Mouse (Mus musculus): ENCODE measurements around the gene Katnbl1.
"Not testable (repeated sequence)": the region's sequence is repeated elsewhere in the genome, so short reads cannot be mapped to it uniquely, and the experiment has no call there.

Gene Katnbl1

DNA sequence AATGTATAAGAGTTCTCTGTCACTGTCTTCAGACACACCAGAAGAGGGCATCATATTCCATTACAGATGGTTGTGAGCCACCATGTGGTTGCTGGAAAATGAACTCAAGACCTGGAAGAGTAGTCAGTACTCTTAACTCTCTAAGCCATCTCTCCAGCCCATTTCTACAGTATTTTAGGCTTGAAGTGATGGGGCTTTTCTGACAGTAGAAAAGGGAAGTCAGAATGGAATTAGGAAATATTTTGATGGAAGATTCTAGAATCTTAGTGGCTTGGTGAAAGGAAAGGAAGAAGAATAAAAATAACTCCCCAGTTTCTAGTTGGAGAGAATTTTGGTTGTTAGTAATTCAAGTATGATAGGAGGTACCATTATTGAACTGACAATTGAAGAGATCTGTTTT lies 14.9 kb downstream of the Katnbl1 start:
- no peak for DNase-seq

DNA sequence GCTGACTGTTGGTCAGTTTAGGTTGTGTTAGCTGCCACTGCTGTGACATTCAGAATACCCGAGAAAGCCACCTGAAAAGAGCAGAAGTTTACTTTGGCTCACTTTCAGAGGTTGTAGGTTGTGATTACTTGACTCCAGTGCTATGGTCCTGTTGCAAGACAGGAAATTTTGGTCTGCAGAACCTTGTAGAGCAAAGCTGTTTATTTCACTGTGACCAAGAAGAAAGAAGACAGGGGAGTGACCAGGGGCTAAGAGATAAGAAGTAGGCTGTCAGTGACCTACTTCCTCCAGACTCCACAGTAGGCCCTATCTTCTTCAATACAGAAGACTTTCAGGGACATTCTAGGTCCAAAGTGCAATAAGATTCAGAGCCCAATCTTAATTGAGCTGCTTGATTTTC lies 17.6 kb downstream of the Katnbl1 start:
- no peak for DNase-seq

DNA sequence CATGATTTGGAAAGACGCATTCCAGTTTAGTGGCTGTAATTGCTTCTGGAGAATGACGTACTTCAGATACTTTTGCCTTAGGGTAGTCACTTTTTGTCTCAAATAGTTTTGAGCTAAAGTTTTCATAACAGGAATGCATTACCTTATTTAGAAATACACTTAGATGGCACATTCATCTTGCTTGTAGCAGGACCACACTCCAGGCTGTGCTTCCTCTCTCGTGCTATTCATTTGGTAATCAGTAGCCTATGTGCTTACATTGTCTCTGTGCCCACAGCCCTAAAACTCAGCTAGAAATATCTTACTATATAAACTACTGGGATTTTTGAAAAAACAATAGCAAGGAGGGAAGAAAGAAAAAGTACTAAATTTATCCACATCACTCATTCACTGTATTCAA lies 28.0 kb downstream of the Katnbl1 start:
- no peak for DNase-seq

DNA sequence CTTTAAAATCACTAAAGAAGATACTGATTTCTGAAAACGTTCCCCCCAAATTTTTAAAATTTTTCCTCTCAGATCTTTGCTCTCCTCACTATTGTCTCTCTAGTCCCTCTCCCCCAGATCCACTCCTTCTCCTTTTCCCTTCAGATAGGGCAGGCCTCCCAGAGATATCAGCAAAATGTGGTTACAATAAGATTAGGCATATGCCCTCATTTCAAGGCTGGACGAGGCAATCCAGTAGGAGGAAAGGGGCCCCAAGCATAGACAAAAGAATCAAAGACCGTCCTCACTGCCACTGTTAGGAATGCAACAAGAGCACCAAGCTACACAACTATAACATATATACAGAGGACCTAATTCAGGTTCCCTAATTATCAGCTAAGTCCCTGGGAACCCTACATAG lies 46.3 kb downstream of the Katnbl1 start:
- DNase-seq: no peak

DNA sequence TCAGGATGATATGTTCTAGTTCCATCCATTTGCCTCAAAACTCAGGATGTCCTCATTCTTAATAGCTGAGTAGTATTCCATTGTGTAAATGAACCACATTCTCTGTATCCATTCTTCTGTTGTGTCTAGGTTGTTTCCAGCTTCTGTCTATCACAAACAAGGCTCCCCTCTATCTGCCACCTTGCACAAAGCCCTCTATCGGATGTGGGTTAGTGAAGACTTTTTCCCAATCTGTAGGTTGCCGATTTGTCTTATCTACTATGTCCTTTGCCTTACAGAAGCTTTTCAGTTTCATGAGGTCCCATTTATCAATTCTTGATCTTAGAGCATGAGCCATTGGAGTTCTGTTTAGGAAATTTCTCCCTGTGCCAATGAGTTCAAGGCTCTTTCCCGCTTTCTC lies 49.5 kb downstream of the Katnbl1 start:
- DNase-seq: not testable (repeated sequence)

DNA sequence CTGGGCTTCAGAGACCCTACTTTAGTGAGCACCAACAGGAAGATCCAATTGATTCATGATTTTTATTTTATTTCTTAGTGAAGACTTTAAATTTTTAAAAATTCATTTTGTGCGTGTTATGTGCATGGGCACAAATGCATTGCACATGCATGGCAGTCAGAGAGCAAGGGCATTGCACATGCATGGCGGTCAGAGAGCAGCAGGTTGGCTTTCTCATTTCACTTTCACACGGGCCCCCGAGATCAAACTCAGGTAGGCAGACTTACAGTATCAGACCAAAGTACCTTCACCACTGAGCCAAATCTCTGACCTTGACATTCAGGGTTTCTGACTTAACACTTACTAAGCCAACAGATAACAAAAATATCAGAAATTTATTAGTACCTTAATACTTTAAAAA lies 50.7 kb downstream of the Katnbl1 start:
- no peak for DNase-seq

DNA sequence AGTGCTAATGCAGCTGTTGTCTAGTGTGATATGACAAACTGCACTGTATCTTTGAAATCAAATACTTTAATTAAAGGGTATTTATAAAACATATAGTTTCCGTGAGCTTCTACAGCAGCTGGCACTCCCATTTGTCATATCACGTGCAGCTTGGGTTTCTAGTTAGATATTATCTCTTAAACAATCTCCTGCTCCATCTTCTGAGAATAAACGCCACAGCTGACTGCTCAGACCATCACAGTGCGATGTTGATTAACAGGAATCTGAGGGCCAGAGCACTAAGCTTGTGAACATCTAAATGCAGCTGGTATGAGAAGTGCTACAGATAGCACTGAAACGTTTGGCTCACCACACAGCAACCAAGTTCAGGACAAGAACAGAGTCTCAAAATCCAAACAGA lies 51.4 kb downstream of the Katnbl1 start:
- DNase-seq: no peak

DNA sequence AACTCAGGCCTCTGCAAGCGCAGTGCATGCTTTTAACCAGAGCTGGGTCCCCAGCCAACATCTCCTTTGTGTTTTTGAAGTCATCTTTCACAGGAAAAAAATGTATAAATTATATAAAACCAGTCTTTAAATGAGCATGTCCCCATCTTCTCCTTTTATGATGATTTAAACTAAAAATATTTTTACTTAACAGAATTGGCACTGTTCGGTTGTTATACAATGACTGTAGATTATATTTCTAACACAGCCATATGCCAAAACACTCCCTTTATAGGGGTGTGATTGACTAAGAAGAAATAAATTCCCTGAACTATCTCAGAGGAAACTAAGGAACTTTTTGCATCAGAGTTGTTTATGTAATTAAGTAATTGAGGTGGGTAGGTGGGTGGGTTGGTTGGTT lies 53.5 kb downstream of the Katnbl1 start:
- DNase-seq: no peak

DNA sequence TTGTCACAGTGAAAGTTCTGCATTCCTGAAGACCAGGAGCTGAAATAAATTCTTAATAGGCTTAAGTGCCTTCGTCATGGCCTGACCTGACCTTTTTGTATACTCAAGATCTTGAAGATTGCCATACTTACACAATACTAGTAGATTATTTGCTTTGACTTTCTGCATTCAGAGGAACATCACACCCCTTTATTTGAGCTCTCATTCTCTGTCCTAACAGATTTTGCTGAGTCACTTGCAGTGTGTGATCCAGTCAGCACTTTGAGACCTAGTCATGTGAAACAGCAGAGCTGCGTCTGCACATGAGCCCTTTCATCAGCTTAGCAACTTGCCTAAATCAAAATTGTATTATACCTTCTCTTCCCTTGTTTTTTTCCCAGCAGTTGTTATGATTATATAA lies 54.3 kb downstream of the Katnbl1 start:
- DNase-seq: peak; percentile 11

DNA sequence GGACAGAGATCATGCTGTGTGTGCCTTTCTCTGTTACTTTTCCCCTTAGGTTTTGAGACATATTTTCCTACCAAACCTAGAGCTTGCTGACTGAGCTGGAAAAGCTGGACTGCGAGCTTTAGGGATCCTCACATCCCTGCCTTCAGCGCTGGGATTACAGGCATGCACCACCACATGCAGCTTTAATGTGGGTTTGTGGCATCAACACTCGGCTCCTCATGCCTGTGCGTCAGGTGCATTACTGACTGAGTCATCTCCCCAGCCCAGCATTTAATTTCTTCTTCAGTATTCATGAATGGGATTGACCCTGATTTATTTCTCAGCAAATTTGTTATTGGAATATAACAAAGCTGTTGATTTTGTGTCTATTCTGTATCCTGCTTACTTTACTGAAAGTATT lies 57.3 kb downstream of the Katnbl1 start:
- no peak for DNase-seq

DNA sequence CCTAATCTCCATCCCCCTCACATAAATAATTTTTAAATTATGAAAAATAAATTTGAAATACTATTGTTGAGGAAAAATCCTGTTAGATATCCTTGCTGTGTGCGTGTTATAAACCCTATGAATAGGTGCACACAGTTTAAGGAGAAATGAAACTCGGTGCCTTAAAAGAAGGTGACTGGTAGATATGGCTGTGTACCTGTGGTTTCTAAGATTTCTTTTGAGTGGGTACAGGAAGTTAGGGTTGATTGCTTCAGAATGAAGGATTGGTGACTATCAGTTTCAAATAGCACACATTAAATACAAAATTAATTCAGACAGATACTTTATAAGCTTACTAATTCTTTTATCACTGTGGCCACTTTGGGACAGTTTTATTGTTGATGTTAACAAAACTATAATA lies 58.6 kb downstream of the Katnbl1 start:
- no peak for DNase-seq

DNA sequence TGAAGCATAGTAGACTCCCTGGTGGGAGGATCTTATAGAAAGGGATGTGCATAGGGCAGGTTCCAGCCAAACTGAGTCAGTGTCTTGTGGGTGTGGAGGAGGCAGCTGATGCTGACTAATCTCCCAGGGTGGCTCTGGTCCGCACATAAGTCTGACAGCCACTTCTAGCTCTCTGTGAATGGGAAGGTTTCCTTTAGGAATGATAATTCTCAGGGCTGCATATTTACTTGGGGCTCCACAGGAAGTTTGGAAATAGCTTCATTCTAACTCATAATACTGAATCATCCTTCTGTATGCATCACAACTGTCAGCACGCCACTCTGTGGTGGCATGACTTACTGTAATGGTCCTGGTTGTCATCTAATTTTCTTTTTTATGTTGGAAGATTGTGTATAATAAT lies 64.5 kb downstream of the Katnbl1 start:
- DNase-seq: peak; percentile 71

DNA sequence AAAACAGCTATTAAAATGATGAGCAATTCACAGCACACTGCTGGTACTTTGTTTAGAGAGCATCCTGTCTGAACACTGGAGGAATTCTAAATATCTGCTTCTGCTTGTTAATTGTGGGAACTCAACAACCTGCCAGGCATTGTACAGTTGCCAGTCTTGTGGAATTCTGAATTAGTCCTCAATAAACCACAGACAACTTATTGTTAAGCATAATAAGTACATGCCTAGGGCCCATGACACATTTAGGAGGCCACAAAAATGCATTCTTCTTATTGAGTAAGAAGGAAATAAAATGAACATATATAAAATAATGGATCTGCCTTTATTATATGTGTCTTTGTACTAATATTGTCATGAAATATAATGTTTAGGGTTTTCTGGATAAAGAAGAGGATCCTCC lies 66.5 kb downstream of the Katnbl1 start:
- no peak for DNase-seq

DNA sequence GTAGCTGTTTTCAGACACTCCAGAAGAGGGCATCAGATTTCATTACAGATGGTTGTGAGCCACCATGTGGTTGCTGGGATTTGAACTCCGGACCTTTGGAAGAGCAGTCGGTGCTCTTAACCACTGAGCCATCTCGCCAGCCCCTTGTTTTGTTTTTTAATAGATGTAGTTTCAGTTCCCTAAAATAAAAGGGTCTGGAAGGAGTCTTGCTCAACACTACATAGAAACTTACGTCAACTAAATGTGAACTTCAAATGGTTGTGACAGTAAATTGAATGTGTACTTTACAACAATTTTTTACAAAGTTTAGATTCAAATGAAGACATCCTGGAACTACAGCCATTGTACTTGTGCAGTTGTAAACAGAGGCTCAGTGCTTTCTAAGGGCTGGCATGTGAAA lies 69.0 kb downstream of the Katnbl1 start:
- DNase-seq: not testable (repeated sequence)

DNA sequence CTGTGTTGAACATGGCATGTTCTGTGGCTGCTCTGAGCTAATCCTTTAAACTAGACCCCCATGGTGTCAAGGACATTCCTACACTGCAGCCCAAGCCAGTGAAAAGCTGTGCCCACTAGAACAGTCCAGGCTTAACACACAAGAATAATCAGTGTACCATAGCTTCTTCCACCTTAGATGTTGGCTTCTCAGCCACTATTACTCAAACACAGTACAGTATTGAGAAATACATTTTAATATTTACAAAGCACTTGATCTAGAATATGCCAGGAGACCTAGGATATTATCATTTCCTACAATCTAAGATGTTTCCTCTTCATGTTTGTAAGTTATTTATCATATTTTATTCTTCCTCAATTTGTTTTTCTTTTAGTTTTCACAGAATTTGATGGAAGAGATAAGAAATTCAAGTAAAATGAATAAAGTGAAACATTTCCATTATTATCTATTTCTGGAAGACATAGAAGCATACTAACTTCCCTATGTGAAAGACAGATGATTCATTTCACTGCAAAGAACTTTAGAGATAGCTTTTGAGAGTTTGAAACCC lies 69.6 kb downstream of the Katnbl1 start:
- DNase-seq: no peak

DNA sequence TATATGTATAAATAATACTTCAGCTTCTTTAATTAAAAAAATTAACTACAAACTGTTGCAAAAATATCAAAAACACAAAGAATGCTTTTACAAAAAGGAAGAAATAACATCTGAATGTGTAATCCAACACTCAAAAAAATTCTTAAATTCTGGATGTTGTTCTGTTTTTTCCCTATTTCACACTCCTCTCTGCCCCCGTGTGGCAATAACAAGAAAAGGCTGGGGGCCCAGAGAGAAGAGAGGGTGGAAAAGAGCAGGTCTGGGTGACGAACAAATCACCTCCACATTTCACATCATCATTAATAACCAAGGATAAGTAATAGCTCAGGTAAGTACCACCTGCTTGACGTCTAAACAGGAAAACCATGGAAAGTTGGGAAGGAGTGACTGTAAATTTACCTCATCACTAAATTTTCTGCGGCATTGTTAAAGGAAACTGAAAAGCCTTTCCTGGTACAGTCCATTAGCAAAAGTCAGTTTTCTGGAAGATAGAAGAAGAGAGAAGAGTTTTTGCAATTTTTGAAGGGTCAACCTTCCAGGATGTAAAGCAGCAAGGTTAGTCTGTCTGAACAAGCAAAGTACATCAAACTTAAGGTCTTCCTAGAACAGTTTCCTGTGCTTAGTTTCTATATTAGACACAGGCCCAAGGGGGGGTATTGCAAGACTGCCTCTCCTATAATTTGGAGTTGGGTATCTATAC lies 70.7 kb downstream of the Katnbl1 start:
- DNase-seq: no peak

DNA sequence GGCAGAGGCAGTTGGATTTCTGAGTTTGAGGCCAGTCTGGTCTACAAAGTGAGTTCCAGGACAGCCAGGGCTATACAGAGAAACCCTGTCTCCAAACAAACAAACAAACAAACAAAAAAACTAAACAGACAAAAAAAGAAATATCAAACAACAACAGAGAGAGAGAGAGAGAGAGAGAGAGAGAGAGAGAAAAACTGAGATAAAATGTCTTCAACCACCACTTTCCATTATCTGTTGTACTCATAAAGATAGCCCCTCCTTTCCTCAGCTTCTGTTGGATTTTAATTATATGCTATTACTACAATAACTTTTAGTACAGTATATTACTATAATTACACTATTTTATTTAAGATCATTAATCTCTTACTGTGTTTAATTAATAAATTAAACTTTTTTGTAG lies 73.5 kb downstream of the Katnbl1 start:
- DNase-seq: not testable (repeated sequence)

DNA sequence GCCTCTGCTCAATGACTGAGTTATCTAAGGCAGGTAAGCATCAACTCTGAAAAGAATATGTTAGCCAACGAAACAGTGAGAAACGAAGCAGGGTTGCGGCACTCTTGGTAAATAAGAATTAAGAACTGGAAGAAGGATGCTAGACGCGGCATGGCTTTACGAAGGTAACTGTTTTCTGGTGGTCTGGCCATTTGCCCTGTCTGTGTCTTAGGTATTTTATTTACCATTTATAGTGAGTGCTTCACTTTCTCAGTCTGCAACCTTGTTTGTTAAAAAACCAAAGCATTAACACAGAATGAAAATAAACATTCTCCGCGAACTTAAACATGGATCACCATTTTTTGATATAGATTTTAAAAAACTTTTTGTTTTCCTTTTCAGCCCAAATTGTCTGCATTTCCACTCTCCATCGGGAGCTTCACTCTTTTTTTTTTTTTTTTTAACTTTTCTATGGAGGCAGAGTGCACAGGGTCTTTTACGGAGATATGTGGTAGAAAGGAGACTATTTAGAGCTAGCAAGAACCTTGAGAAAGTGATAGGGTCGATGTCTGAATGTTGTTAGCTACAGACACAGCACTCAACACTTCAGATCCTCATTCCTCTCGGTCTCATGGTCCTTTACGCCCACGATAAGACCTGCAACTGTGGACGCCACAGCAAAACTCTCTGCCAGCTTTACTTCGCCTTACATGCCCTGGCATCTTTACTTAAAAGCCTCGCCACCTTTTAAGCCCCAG lies 75.3 kb downstream of the Katnbl1 start:
- no peak for DNase-seq

DNA sequence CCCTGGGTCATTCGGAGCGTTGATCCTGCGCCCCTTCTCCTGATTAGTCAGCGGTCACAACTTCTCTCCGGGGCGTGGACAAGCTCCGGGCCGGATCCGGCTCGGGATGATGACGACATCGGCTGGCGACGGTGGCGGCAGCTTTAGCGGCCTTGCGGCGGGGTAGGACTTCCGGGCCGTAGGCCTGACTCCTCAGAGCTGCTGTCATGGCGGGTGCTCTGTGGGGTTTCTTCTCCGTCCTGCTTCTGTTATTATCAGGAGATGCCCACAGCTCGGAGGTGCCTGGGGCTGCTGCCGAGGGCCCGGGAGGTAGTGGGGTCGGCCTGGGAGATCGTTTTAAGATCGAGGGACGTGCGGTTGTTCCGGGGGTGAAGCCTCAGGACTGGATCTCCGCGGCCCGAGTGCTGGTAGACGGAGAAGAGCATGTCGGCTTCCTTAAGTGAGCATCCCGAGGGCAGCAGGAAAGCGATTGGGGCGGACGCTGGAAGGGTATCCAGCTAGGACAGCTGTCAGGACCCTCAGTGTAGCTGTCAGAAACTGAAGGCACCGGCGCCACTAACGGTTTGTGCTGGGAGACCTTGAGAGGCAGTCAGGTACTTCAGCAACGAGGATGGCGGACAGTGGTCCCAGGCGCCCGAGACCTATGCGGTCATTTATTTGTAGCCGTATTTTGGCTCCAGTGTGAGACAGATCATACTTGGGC lies 76.0 kb downstream of the Katnbl1 start, which contains the start of gene Emc7:
Gene Emc7 (plus strand): TSS at position 136 of the 703 bp plus-strand sequence.
- peak; percentile 97 for DNase-seq

DNA sequence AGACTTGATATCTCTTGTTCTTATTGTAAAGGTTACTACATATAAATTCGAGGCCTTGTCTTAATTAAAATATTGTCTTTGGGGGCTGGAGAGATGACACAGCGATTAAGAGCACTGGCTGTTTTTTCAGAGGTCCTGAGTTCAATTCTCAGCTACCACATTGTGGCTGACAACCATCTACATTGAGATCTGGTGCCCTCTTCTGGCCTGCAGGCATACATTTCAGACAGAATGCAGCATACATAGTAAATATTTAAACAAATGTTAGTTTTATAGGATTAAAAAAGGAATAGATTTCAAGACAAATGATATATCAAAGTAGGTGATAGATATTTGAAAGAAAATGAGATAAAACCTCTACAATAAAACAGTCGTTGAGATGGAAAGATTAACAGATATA lies 81.5 kb downstream of the Katnbl1 start:
- no peak for DNase-seq
